Mouse (Mus musculus): ENCODE data around the gene Tmem256. TPM values are rescaled to one million over a fixed set of nuclear protein-coding genes. Genes with fewer than 3 reads are reported as not detected.
"Not testable (repeated sequence)": the region's sequence is repeated elsewhere in the genome, so short reads cannot be mapped to it uniquely, and the experiment has no call there.

Tmem256 gene
- total RNA-seq, 4 experiments from 2014 or later: 143 to 214 (median 181) TPM

GRCm38 (mm10) chr11:69854680-69855079, 16.4 kb downstream of the Tmem256 start:
- no peak for DNase-seq (ENCODE audit: low spot score in 2 of 2)

DNA sequence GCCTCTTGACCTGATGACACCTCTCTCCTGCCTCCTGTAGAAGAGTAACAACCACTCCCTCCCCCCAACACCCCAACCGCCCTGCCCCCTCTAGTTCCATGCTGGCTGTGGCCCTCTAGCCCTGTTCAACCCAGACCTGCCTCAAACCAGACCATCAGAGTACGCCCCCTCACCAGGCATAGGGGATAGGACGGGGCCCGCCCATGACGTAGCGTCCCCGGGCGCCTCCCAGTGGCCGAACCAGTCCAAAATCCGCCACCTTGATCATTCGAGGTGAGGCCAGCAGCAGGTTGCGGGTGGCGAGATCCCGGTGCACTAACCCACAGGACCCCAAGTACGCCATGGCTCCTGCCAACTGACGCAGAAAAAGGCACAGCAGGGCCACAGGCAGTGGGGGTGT, 17.0 kb downstream of the Tmem256 start:
- no peak for DNase-seq (ENCODE audit: low spot score in 2 of 2)

- DNase-seq (ENCODE audit: low spot score in 2 of 2): no peak
Observed at GRCm38 (mm10) chr11:69858113-69858998, 20.0 kb downstream of the Tmem256 start, which contains the start of gene Tnk1. Gene Tnk1 (minus strand): TSS chr11:69858730.

GRCm38 (mm10) chr11:69863729-69864128, 25.4 kb downstream of the Tmem256 start:
- not testable (repeated sequence) for DNase-seq (ENCODE audit: low spot score in 2 of 2)

DNA sequence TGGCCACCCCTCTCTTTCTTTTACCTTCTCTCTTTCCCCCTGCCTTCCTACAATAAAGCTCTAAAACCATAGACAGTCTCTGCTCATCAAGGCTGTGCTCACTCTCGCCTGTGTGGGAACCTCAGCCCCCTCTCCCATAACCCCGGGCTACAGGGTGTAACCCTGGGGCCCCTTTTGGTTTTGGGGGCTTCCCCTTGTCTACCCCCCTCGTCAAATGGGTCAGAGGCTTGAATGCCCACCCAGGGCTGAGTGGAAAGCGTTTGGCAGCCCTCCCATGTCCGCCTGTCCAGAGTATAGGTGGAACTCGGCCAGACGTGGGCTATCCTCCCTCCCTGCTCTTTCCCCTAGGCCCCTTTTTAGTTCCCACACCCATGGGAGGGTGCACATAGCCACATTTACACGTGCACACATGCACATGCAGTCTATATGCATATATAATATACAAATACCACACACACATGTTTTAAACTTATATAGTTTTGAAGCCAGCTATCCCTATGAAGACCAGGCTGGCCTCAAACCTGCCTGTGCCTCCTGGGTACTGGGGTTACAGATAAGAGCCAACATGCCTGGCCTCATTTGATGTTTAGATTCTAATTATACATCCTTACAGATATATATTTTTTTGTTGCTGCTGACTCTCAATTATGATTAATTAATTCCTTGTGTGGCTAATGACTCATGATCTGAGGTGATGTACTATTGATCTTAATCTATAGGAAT, 26.0 kb downstream of the Tmem256 start:
- DNase-seq (ENCODE audit: low spot score in 2 of 2): no peak

- DNase-seq (ENCODE audit: low spot score in 2 of 2): no peak
Observed at GRCm38 (mm10) chr11:69865561-69865960, 27.2 kb downstream of the Tmem256 start.

DNA sequence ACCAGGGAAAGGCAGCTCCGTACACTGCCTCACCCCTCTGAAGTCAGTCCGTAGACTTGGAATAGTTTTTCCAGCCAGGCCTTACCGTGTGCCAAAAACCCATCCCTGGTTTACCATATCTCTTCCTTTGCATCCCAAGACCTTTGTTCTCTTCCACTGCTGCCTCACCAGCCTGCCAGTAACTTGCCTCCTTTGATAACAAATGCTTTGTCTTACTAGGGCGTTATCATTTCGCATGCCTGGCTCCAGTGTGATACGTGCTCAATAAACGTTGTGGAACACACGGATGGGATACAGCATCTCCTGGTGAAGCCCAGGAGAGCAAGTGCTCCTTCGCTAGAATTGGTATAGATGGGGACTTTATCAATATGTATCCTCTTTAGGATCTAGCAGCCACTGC, 29.0 kb downstream of the Tmem256 start:
- DNase-seq (ENCODE audit: low spot score in 2 of 2): no peak

- no peak for DNase-seq (ENCODE audit: low spot score in 2 of 2)
Observed at GRCm38 (mm10) chr11:69870289-69871069, 32.2 kb downstream of the Tmem256 start.

DNA sequence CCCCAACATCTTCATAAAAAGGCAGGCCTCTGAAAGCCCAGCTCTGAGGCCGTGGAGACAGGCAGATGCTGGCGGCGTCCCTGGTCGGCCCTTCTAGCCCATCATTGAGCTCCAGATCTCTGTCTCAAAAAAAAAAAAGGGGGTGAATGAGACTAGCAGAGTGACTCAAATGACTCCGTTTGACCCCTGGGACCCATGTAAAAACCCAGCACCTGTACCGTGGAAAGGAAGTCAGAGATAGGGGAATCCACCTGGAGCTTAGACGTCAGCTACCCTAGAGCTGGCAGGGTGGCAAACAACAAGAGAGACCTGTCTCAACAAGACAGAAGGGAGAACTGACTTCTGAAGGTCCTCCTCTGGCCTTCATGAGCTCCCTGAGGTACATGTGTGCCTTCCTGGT, 33.5 kb downstream of the Tmem256 start:
- DNase-seq (ENCODE audit: low spot score in 2 of 2): no peak

- DNase-seq (ENCODE audit: low spot score in 2 of 2): no peak
Observed at GRCm38 (mm10) chr11:69872451-69872850, 34.1 kb downstream of the Tmem256 start.

- no peak for DNase-seq (ENCODE audit: low spot score in 2 of 2)
Observed at GRCm38 (mm10) chr11:69876186-69876585, 37.9 kb downstream of the Tmem256 start.

GRCm38 (mm10) chr11:69876867-69877266, 38.6 kb downstream of the Tmem256 start:
- peak; percentile 54 to 67 for DNase-seq (ENCODE audit: low spot score in 2 of 2)

DNA sequence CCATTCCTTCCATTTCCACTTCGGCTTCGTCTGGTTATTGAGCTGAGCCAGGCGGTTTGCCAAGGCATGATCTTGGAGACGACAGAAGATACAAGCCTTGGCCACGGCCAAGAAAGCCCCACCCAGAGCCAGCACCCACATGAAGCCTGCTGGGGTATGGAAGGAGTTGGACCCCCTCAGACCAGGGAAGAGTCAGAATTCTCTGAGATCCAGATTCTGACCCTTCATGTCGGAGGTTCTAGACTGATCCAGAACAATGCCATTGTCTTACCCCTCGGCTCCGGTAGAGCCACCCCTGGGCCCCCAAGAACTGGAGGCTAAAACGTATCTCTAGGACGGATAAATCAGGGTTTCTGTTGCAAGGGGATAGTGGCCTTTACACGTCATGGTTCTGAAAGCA, 39.6 kb downstream of the Tmem256 start, which contains the start of gene Tmem95:
Gene Tmem95, minus strand, starts transcription at position 141 of the 400 bp plus-strand sequence.
- DNase-seq (ENCODE audit: low spot score in 2 of 2): no peak

- no peak for DNase-seq (ENCODE audit: low spot score in 2 of 2)
Observed at GRCm38 (mm10) chr11:69878399-69878798, 40.1 kb downstream of the Tmem256 start.

DNA sequence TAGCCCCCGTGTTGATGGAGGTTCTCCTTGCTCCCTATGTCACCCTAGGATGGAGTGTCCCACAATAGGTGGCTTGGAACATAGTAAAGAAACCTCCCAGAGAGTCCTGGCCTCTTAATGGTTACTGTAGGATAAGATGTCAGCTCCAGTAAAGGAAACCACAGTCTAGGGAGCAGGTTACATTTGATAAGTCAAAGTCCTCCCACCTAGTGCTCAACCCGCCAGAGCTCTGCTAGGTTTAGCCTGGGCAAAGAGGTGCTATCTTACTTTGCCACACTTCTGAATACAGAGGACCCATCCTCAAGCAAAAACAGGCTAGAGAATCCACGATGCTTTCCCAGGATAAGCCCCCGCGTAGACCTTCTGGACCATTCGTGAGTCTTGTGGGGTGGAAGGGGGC, 40.6 kb downstream of the Tmem256 start:
- DNase-seq (ENCODE audit: low spot score in 2 of 2): no peak

DNA sequence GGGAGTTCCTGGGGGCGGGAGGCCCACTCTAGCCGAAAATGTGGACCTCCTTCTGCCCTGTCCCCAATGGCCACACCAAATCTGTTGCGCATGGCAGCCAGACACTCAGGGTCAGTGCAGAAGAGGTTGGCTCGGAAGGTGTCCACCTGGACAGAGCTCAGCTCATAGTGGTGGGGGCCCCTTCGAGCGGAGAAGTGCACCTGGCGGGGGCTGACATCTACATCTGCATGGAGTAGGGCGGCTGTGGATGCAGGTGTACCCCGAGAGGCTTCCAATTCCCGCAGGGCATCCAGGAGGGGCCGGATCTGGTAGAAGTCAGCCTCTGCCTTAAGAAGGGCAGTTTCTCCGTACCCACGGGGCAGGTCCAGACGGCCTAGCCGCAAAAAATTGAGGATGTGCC, 41.4 kb downstream of the Tmem256 start:
- no peak for DNase-seq (ENCODE audit: low spot score in 2 of 2)

GRCm38 (mm10) chr11:69880506-69880852, 42.2 kb downstream of the Tmem256 start:
- no peak for DNase-seq (ENCODE audit: low spot score in 2 of 2)

GRCm38 (mm10) chr11:69880853-69881603, 42.7 kb downstream of the Tmem256 start, which contains the start of gene Kctd11:
Gene Kctd11 (minus strand): TSS chr11:69881406.
- peak; percentile 90 to 91 for DNase-seq (ENCODE audit: low spot score in 2 of 2)

- no peak for DNase-seq (ENCODE audit: low spot score in 2 of 2)
Observed at GRCm38 (mm10) chr11:69881787-69882670, 43.7 kb downstream of the Tmem256 start.

DNA sequence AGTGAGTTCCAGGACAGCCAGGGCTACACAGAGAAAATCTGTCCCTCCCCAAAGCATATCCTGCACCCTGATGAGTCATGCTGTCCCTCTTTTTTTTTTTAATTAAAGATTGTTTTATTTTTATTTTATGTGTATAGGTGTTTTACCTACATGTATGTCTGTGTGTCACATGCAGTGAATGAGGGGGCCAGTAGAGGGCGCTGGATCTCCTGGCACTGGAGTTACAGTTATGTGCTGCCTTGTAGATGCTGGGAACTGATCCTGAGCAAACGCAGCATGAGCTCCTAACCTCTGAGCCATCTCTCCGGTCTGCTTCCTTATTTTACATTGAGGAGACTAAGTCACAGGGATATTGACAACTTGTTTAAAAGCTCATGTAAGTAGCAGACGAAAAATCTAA, 44.8 kb downstream of the Tmem256 start:
- no peak for DNase-seq (ENCODE audit: low spot score in 2 of 2)
